Mouse (Mus musculus): ENCODE results near the gene Smim27. TPM values are rescaled to one million over a fixed set of nuclear protein-coding genes. Genes with fewer than 3 reads are reported as not detected.

Gene Smim27
- polyA plus RNA-seq, 1 experiment from 2014 or later: 28.8 TPM

- H3K4me3 ChIP-seq (ENCODE audit: low read depth, low read length): no peak overlapping the region
- H3K27ac ChIP-seq (ENCODE audit: low read depth, low read length): no peak overlapping the region
- no peak overlapping the region for H3K9ac ChIP-seq (ENCODE audit: low read length)
- H3K27me3 ChIP-seq (ENCODE audit: control insufficient read depth, insufficient read depth, low read length): no peaks in the 10 kb centered on the region
- no peak for ATAC-seq (replicated peaks; ENCODE audit: low FRiP score)
- DNase-seq (ENCODE audit: low spot score): no peak
- H3K9me3 ChIP-seq (ENCODE audit: control insufficient read depth, low read length): no peaks in the 10 kb centered on the region
- H3K36me3 ChIP-seq (ENCODE audit: control insufficient read depth, insufficient read depth, low read length): no peaks in the 10 kb centered on the region
- H3K4me1 ChIP-seq (replicated peaks; ENCODE audit: control insufficient read depth, insufficient read depth, low read length): no peaks in the 10 kb centered on the region
- WGBS: 84% methylated on average over 10 of the region's 10 CpGs
- no peak overlapping the region for H3K4me2 ChIP-seq (ENCODE audit: low read depth, low read length, severe bottlenecking)
Observed at GRCm38 (mm10) chr4:40302445-40303125, 33.2 kb downstream of the Smim27 start.

GRCm38 (mm10) chr4:40309682-40310081, 40.3 kb downstream of the Smim27 start:
- Histone ChIP-seq H3K27ac (ENCODE audit: low read depth, low read length) (no peak overlapping the region), H3K36me3 (ENCODE audit: control insufficient read depth, insufficient read depth, low read length) (no peaks in the 10 kb centered on the region), H3K27me3 (ENCODE audit: control insufficient read depth, insufficient read depth, low read length) (no peaks in the 10 kb centered on the region), H3K4me3 (ENCODE audit: low read depth, low read length) (no peak overlapping the region), H3K9ac (ENCODE audit: low read length) (no peak overlapping the region), H3K4me2 (ENCODE audit: low read depth, low read length, severe bottlenecking) (no peak overlapping the region), H3K9me3 (ENCODE audit: control insufficient read depth, low read length) (no peaks in the 10 kb centered on the region), H3K4me1 (replicated peaks; ENCODE audit: control insufficient read depth, insufficient read depth, low read length) (no peaks in the 10 kb centered on the region)
- no peak for DNase-seq (ENCODE audit: low spot score)
- ATAC-seq (replicated peaks; ENCODE audit: low FRiP score): no peak

- 86% methylated on average over 11 of the region's 11 CpGs for WGBS
- Histone ChIP-seq H3K4me1 (replicated peaks; ENCODE audit: control insufficient read depth, insufficient read depth, low read length) (no peaks in the 10 kb centered on the region), H3K27ac (ENCODE audit: low read depth, low read length) (no peak overlapping the region), H3K9me3 (ENCODE audit: control insufficient read depth, low read length) (no peaks in the 10 kb centered on the region), H3K36me3 (ENCODE audit: control insufficient read depth, insufficient read depth, low read length) (no peaks in the 10 kb centered on the region), H3K9ac (ENCODE audit: low read length) (no peak overlapping the region), H3K4me2 (ENCODE audit: low read depth, low read length, severe bottlenecking) (no peak overlapping the region), H3K27me3 (ENCODE audit: control insufficient read depth, insufficient read depth, low read length) (no peaks in the 10 kb centered on the region), H3K4me3 (ENCODE audit: low read depth, low read length) (no peak overlapping the region)
- DNase-seq (ENCODE audit: low spot score) (no peak), ATAC-seq (replicated peaks; ENCODE audit: low FRiP score) (no peak)
Observed at GRCm38 (mm10) chr4:40310796-40311383, 41.5 kb downstream of the Smim27 start.

GRCm38 (mm10) chr4:40312213-40312612, 42.8 kb downstream of the Smim27 start:
- Histone ChIP-seq H3K27me3 (ENCODE audit: control insufficient read depth, insufficient read depth, low read length) (no peaks in the 10 kb centered on the region), H3K4me2 (ENCODE audit: low read depth, low read length, severe bottlenecking) (no peak overlapping the region), H3K9me3 (ENCODE audit: control insufficient read depth, low read length) (no peaks in the 10 kb centered on the region), H3K27ac (ENCODE audit: low read depth, low read length) (no peak overlapping the region), H3K9ac (ENCODE audit: low read length) (no peak overlapping the region), H3K4me3 (ENCODE audit: low read depth, low read length) (no peak overlapping the region), H3K4me1 (replicated peaks; ENCODE audit: control insufficient read depth, insufficient read depth, low read length) (no peaks in the 10 kb centered on the region), H3K36me3 (ENCODE audit: control insufficient read depth, insufficient read depth, low read length) (no peaks in the 10 kb centered on the region)
- ATAC-seq (replicated peaks; ENCODE audit: low FRiP score) (no peak), DNase-seq (ENCODE audit: low spot score) (no peak)
- 89% methylated on average over 1 of the region's 1 CpGs for WGBS

GRCm38 (mm10) chr4:40313026-40313425, 43.6 kb downstream of the Smim27 start:
- no peak overlapping the region for H3K27ac ChIP-seq (ENCODE audit: low read depth, low read length)
- 79% methylated on average over 6 of the region's 6 CpGs for WGBS
- H3K4me2 ChIP-seq (ENCODE audit: low read depth, low read length, severe bottlenecking): no peak overlapping the region
- no peaks in the 10 kb centered on the region for H3K4me1 ChIP-seq (replicated peaks; ENCODE audit: control insufficient read depth, insufficient read depth, low read length)
- no peaks in the 10 kb centered on the region for H3K36me3 ChIP-seq (ENCODE audit: control insufficient read depth, insufficient read depth, low read length)
- DNase-seq (ENCODE audit: low spot score): no peak
- H3K27me3 ChIP-seq (ENCODE audit: control insufficient read depth, insufficient read depth, low read length): no peaks in the 10 kb centered on the region
- ATAC-seq (replicated peaks; ENCODE audit: low FRiP score): no peak
- H3K9me3 ChIP-seq (ENCODE audit: control insufficient read depth, low read length): no peaks in the 10 kb centered on the region
- H3K4me3 ChIP-seq (ENCODE audit: low read depth, low read length): no peak overlapping the region
- H3K9ac ChIP-seq (ENCODE audit: low read length): no peak overlapping the region

GRCm38 (mm10) chr4:40317404-40317803, 48.0 kb downstream of the Smim27 start:
- Histone ChIP-seq H3K27me3 (ENCODE audit: control insufficient read depth, insufficient read depth, low read length) (no peaks in the 10 kb centered on the region), H3K36me3 (ENCODE audit: control insufficient read depth, insufficient read depth, low read length) (no peaks in the 10 kb centered on the region), H3K4me2 (ENCODE audit: low read depth, low read length, severe bottlenecking) (no peak overlapping the region), H3K27ac (ENCODE audit: low read depth, low read length) (no peak overlapping the region), H3K9me3 (ENCODE audit: control insufficient read depth, low read length) (no peaks in the 10 kb centered on the region), H3K4me3 (ENCODE audit: low read depth, low read length) (no peak overlapping the region), H3K9ac (ENCODE audit: low read length) (no peak overlapping the region), H3K4me1 (replicated peaks; ENCODE audit: control insufficient read depth, insufficient read depth, low read length) (no peaks in the 10 kb centered on the region)
- ATAC-seq (replicated peaks; ENCODE audit: low FRiP score) (no peak), DNase-seq (ENCODE audit: low spot score) (no peak)
- WGBS: 81% methylated on average over 3 of the region's 3 CpGs

Other genes with a start within 250 kb of the Smim27 start
- 63.8 and 66.8 TPM in 2 replicates for gene Aco1, start 126.5 kb upstream of the Smim27 start, polyA plus RNA-seq (2014; fragmentation: Nextera tagmentation; extraction: Ambion mirVana)
- gene Ddx58, start 29.8 kb upstream of the Smim27 start, polyA plus RNA-seq (2014; fragmentation: Nextera tagmentation; extraction: Ambion mirVana): 3.0 and 3.4 TPM in 2 replicates
- 51.3 and 54.2 TPM in 2 replicates for gene Topors, start 271 bp downstream of the Smim27 start, polyA plus RNA-seq (2014; fragmentation: Nextera tagmentation; extraction: Ambion mirVana)
- gene Ndufb6, start 9.8 kb downstream of the Smim27 start, polyA plus RNA-seq (2014; fragmentation: Nextera tagmentation; extraction: Ambion mirVana): 279 and 281 TPM in 2 replicates
- 0.29 and 0.56 TPM in 2 replicates for gene Tmem215, start 202.6 kb downstream of the Smim27 start, polyA plus RNA-seq (2014; fragmentation: Nextera tagmentation; extraction: Ambion mirVana)

Measured in forebrain, embryonic 11.5 days (tissue).